8 mouse cellular contexts compared by ENCODE assay signal in the genomic region with DNA sequence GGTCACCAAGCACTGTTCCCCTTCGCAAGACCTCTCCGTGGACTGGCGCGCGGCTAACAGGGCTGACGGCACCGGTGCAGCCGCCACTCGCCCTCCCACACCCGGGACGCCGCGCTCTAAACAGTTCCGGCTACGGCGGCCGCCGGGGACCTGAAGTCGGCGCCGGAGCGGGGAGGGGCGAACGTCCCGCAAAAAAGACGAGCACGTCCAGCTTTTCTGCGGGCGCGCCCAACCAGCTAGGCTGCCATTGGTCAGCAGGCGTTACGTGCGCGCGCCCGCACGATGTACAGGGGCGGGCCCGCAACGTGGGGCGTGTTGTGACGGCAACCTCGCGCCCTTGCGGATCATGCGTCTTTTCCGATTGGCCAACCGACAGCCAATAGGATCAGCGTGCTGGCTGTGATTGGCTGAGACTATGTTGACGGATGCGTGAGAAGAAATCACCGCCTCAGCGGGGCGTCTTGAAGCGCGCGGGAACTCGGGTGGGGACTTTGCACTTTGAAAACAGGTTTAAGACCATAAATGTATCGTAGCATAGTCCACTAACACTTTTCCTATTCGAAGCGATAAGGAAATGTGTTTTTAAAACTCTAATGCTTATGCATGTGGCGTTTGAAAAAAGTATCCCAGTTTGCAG. TPM values are rescaled to one million over a fixed set of nuclear protein-coding genes. Genes with fewer than 3 reads are reported as not detected.
DNase-seq lines count a peak whose midpoint lies in the region; ATAC-seq and TF ChIP-seq lines count a peak whose summit lies in the region.

Gene Cramp1l (minus strand): TSS at position 134 of the 637 bp plus-strand sequence.
Gene Ift140 (plus strand): TSS at position 431 of the 637 bp plus-strand sequence.

- H3K9me3 ChIP-seq in hindbrain, postnatal 0 days (ENCODE audit: low read length) = no peaks in the 10 kb centered on the region

- DNase-seq in ZHBTc4 (ENCODE audit: low read depth, low spot score) = peak; percentile 100
- DNase-seq in gastrocnemius, adult 2 months = peak; percentile 100
- DNase-seq in hindbrain, postnatal 0 days (ENCODE audit: low spot score) = peak; percentile 100
- peak; percentile 98 to 99 for DNase-seq in left cerebral cortex, adult 2 months (ENCODE audit: extremely low spot score in 1 of 2, low spot score in 2 of 2)
- peak; percentile 99 to 100 for DNase-seq in right cerebral cortex, adult 2 months (ENCODE audit: low spot score in 2 of 2)
- DNase-seq in urinary bladder, postnatal 14 days (ENCODE audit: low spot score) = peak; percentile 99

- under 1% methylated on average over 62 of the region's 62 CpGs for WGBS in hindbrain, postnatal 0 days

- peaks cover 10% of the 10 kb centered on the region for H3K4me1 ChIP-seq in hindbrain, postnatal 0 days (ENCODE audit: insufficient read depth, low read length)

- peak; percentile 88 for ATAC-seq in common myeloid progenitor, adult 5-6 weeks (replicated peaks; ENCODE audit: low read depth, poor library complexity, severe bottlenecking)
- ATAC-seq in hindbrain, postnatal 0 days = peak; percentile 99
- ATAC-seq in megakaryocyte, adult 5-6 weeks (ENCODE audit: poor library complexity, severe bottlenecking) = peak; percentile 89

- H3K4me2 ChIP-seq in hindbrain, postnatal 0 days (ENCODE audit: low read depth, low read length) = peak within 1 kb of the TSS; percentile 98

- peaks cover 10% of the 10 kb centered on the region; the same call in 1 of the 2 replicates for H3K36me3 ChIP-seq in hindbrain, postnatal 0 days (ENCODE audit: insufficient read depth, low read length)

- H3K27ac ChIP-seq in gastrocnemius, adult 2 months = peak within 1 kb of the TSS; percentile 93
- H3K27ac ChIP-seq in hindbrain, postnatal 0 days = peak within 1 kb of the TSS; percentile 87
- H3K27ac ChIP-seq in left cerebral cortex, adult 2 months = peak within 1 kb of the TSS; percentile 89

- intact Hi-C loops in gastrocnemius, adult 2 months (cut with DNase I) = no loop called here
- intact Hi-C loops in left cerebral cortex, adult 2 months (cut with DNase I) = loop anchor here (2.0 to 5.0 kb wide), 2 partner anchors 67 to 73 kb away; partner anchors contain the start of gene Tmem204

- peak within 1 kb of the TSS; percentile 95 for H3K4me3 ChIP-seq in gastrocnemius, adult 2 months
- peak within 1 kb of the TSS; percentile 89 for H3K4me3 ChIP-seq in hindbrain, postnatal 0 days (ENCODE audit: low read length)
- H3K4me3 ChIP-seq in left cerebral cortex, adult 2 months = peak within 1 kb of the TSS; percentile 94

- no peaks in the 10 kb centered on the region for H3K27me3 ChIP-seq in hindbrain, postnatal 0 days (ENCODE audit: insufficient read depth, low read length)

- peak within 1 kb of the TSS; percentile 85 for H3K9ac ChIP-seq in hindbrain, postnatal 0 days (replicated peaks; ENCODE audit: low read length)

- TF ChIP-seq CTCF in gastrocnemius, adult 2 months (IDR thresholded peaks at IDR 0.05) = no peak
- no peak for TF ChIP-seq CTCF in hindbrain, postnatal 0 days (IDR thresholded peaks at IDR 0.05; ENCODE audit: low read depth)
- no peak for TF ChIP-seq CTCF in left cerebral cortex, adult 2 months (IDR thresholded peaks at IDR 0.05)

RNA-seq across cellular contexts. Expression of gene Cramp1l, which starts in this region (rescaled TPM):
- 10.5 and 14.8 TPM in 2 replicates for total RNA-seq in common myeloid progenitor, adult 5-6 weeks (2017)
- 1 to 10 TPM; 6.3 to 7.1 TPM for total RNA-seq in gastrocnemius, adult 2 months (2021)
- 24.4 and 26.7 TPM in 2 replicates for total RNA-seq in hindbrain, postnatal 0 days (2014; rRNA removed)
- 3.7 TPM in 2 replicates for polyA plus RNA-seq in hindbrain, postnatal 0 days (2015; fragmentation: Nextera tagmentation; extraction: Ambion mirVana)
- 10 to 100 TPM; 31.9 to 33.9 TPM for total RNA-seq in left cerebral cortex, adult 2 months (2021)
- 17.7 and 18.1 TPM in 2 replicates for total RNA-seq in megakaryocyte, adult 5-6 weeks (2015)
- 9.8 and 10.2 TPM in 2 replicates for total RNA-seq in megakaryocyte, adult 5-6 weeks (2017)

RNA-seq across cellular contexts. Expression of gene Ift140, which starts in this region (rescaled TPM):
- total RNA-seq in common myeloid progenitor, adult 5-6 weeks (2017) = 21.6 and 41.7 TPM in 2 replicates
- total RNA-seq in gastrocnemius, adult 2 months (2021) = 1 to 10 TPM; 2.8 to 2.9 TPM
- total RNA-seq in hindbrain, postnatal 0 days (2014; rRNA removed) = 27.0 and 37.3 TPM in 2 replicates
- 13.1 and 13.4 TPM in 2 replicates for polyA plus RNA-seq in hindbrain, postnatal 0 days (2015; fragmentation: Nextera tagmentation; extraction: Ambion mirVana)
- 10 to 100 TPM; 17.9 to 21.0 TPM for total RNA-seq in left cerebral cortex, adult 2 months (2021)
- total RNA-seq in megakaryocyte, adult 5-6 weeks (2015) = 6.4 and 8.1 TPM in 2 replicates
- 9.9 and 17.2 TPM in 2 replicates for total RNA-seq in megakaryocyte, adult 5-6 weeks (2017)

Comparison
In these comparisons a context has a peak if more than half of its experiments do, and no peak if none do; other contexts are left out.
1. Peak in every context shown above with its lines: DNase-seq, ATAC-seq, H3K4me3 ChIP-seq and H3K27ac ChIP-seq.